Mouse (Mus musculus) testis, adult 2 months (tissue): ENCODE measurements at regions not wholly inside any gene's neighbourhood (a gene's known extent, or its start where the extent isn't known, plus 50 kb on each side); places are given as distances from the start of the nearest gene placed in this dataset.

Source experiments
- CTCF ChIP-seq: fragments of 200-500 bp; IDR thresholded peaks from 2 replicates; pipeline ENCODE4 v1.5.1; 2012; ENCODE audit warnings: low read depth, mild to moderate bottlenecking, inconsistent platforms, low read length, moderate library complexity; ENCODE audit not compliant: control insufficient read depth, insufficient read depth, insufficient replicate concordance
- POLR2A ChIP-seq: fragments of 200-500 bp; IDR thresholded peaks from 2 replicates; pipeline ENCODE4 v1.6.1; 2012; ENCODE audit warnings: low read depth, mild to moderate bottlenecking, inconsistent platforms, low read length, moderate library complexity; ENCODE audit not compliant: control insufficient read depth

- TF ChIP-seq CTCF, result no peak
- no peak for TF ChIP-seq POLR2A
These were observed 157.4 kb upstream of the Tgfbr2 start for GRCm38 (mm10) chr9:116332485-116333118.
